Mouse (Mus musculus): ENCODE measurements at regions not wholly inside any gene's neighbourhood (a gene's known extent, or its start where the extent isn't known, plus 50 kb on each side); places are given as distances from the start of the nearest gene placed in this dataset.

- DNase-seq = no peak
Measured at GRCm38 (mm10) chr6:68631787-68632186, 1096.2 kb upstream of the Tacstd2 start.

GRCm38 (mm10) chr6:68606033-68606432 lies 1070.4 kb upstream of the Tacstd2 start:
- DNase-seq = no peak

Data from kidney, postnatal 36 days (tissue).